Mouse (Mus musculus) bone marrow macrophage, adult 2 months (primary cell): Measurements from ENCODE around the gene Akap13. TPM values are rescaled to one million over a fixed set of nuclear protein-coding genes. Genes with fewer than 3 reads are reported as not detected.
"Not testable (repeated sequence)": the region's sequence is repeated elsewhere in the genome, so short reads cannot be mapped to it uniquely, and the experiment has no call there.

Experiments used
- H3K27ac ChIP-seq: 2 replicates; pipeline ENCODE4 v1.5.1; 2012; ENCODE audit warnings: low read depth, low read length; ENCODE audit not compliant: insufficient read depth
- H3K4me1 ChIP-seq: 2 replicates; pipeline ENCODE4 v1.6.1; 2012; ENCODE audit warnings: low read length; ENCODE audit not compliant: control insufficient read depth, insufficient read depth
- H3K4me3 ChIP-seq: 2 replicates; pipeline ENCODE4 v1.5.1; 2012; ENCODE audit warnings: mild to moderate bottlenecking, low read length, moderate library complexity; ENCODE audit not compliant: insufficient read depth
- CTCF ChIP-seq: IDR thresholded peaks from 2 replicates; pipeline ENCODE4 v1.5.1; 2012; ENCODE audit warnings: low read depth, mild to moderate bottlenecking, low read length, moderate library complexity
- POLR2A ChIP-seq: IDR thresholded peaks from 2 replicates; pipeline ENCODE4 v1.6.1; 2012; ENCODE audit warnings: mild to moderate bottlenecking, low read depth, low read length, borderline replicate concordance
- polyA plus RNA-seq: library from polyadenylated mRNA; stranded (reverse); fragments of >200 nt; gene quantifications from 2 replicates; pipeline ENCODE4 v1.2.4, GENCODE M21; 2012; ENCODE audit not compliant: missing spikeins, insufficient read depth, insufficient read length

The Akap13 gene
- polyA plus RNA-seq, 1 experiment: 58.4 TPM

- Histone ChIP-seq H3K27ac (no peak overlapping the region), H3K4me1 (peaks cover 6% of the 10 kb centered on the region; the same call in 1 of the 2 replicates), H3K4me3 (no peak overlapping the region)
- TF ChIP-seq POLR2A (no peak), CTCF (no peak)
Measured at GRCm38 (mm10) chr7:75744528-75744927, 289.2 kb downstream of the Akap13 start.

GRCm38 (mm10) chr7:75744978-75745638 is 289.8 kb downstream of the Akap13 start:
- no peak for TF ChIP-seq POLR2A
- no peak for TF ChIP-seq CTCF
- peaks cover 6% of the 10 kb centered on the region; the same call in 1 of the 2 replicates for H3K4me1 ChIP-seq
- H3K4me3 ChIP-seq: no peak overlapping the region
- no peak overlapping the region for H3K27ac ChIP-seq

- H3K4me1 ChIP-seq, H3K27ac ChIP-seq, H3K4me3 ChIP-seq: not testable (repeated sequence)
Measured at GRCm38 (mm10) chr7:75745969-75746368, 290.6 kb downstream of the Akap13 start.

- no peak overlapping the region for H3K27ac ChIP-seq
- H3K4me3 ChIP-seq: no peak overlapping the region
- TF ChIP-seq CTCF (no peak), POLR2A (no peak)
- H3K4me1 ChIP-seq: 0 out of 2 replicates have a peak, but pooled peaks cover 2% of the 10 kb centered on the region
Measured at GRCm38 (mm10) chr7:75750581-75750980, 295.2 kb downstream of the Akap13 start.

GRCm38 (mm10) chr7:75751161-75751803 is 295.9 kb downstream of the Akap13 start:
- 0 out of 2 replicates have a peak, but pooled peaks cover 2% of the 10 kb centered on the region for H3K4me1 ChIP-seq
- no peak overlapping the region for H3K27ac ChIP-seq
- no peak overlapping the region for H3K4me3 ChIP-seq
- TF ChIP-seq POLR2A (no peak), CTCF (no peak)

GRCm38 (mm10) chr7:75752442-75753191 is 297.3 kb downstream of the Akap13 start:
- no peak overlapping the region for H3K4me3 ChIP-seq
- 0 out of 2 replicates have a peak, but pooled peaks cover 2% of the 10 kb centered on the region for H3K4me1 ChIP-seq
- TF ChIP-seq POLR2A: no peak
- TF ChIP-seq CTCF: no peak
- no peak overlapping the region for H3K27ac ChIP-seq

GRCm38 (mm10) chr7:75753192-75753783 is 298.0 kb downstream of the Akap13 start:
- TF ChIP-seq POLR2A (no peak), CTCF (no peak)
- H3K4me1 ChIP-seq: no peaks in the 10 kb centered on the region
- H3K27ac ChIP-seq: no peak overlapping the region
- H3K4me3 ChIP-seq: no peak overlapping the region

- TF ChIP-seq CTCF (no peak), POLR2A (no peak)
- Histone ChIP-seq H3K27ac (no peak overlapping the region), H3K4me3 (no peak overlapping the region), H3K4me1 (no peaks in the 10 kb centered on the region)
Measured at GRCm38 (mm10) chr7:75754587-75755499, 299.5 kb downstream of the Akap13 start.
